In genomic region chr1:34600000-34600399, GRCm38 (mm10) we compare ENCODE assay signal across 22 mouse cellular contexts. TPM values are rescaled to one million over a fixed set of nuclear protein-coding genes. Genes with fewer than 3 reads are reported as not detected.
DNase-seq lines count a peak whose midpoint lies in the region; ATAC-seq lines count a peak whose summit lies in the region.
"Had no signal": no experiment of that assay in that cellular context is flagged by ENCODE, and none has a peak within 500 bp of the region (broad histone marks: within the 10 kb centered on the region; RNA-seq: fewer than 3 reads in every experiment).

No protein-coding gene starts in this region.

- H3K27me3 ChIP-seq in intestine, embryonic 15.5 days (replicated peaks): no peaks in the 10 kb centered on the region
- H3K27me3 ChIP-seq: embryonic facial prominence, embryonic 12.5 days; forebrain, embryonic 13.5 days; forebrain, embryonic 15.5 days had no signal

- 73% methylated on average over 15 of the region's 15 CpGs for WGBS in intestine, embryonic 15.5 days

- no peak overlapping the region for H3K27ac ChIP-seq in intestine, embryonic 15.5 days
- H3K27ac ChIP-seq: embryonic facial prominence, embryonic 10.5 days; embryonic facial prominence, embryonic 12.5 days; forebrain, embryonic 13.5 days; forebrain, embryonic 15.5 days; gastrocnemius, adult 2 months had no signal

- H3K4me2 ChIP-seq in intestine, embryonic 15.5 days (replicated peaks): no peak overlapping the region
- H3K4me2 ChIP-seq: embryonic facial prominence, embryonic 12.5 days; forebrain, embryonic 13.5 days; forebrain, embryonic 15.5 days had no signal

- ATAC-seq in intestine, embryonic 15.5 days: no peak
- ATAC-seq: activated CD4-positive, CD25-positive, alpha-beta regulatory T cell, adult 4 months; forebrain, embryonic 13.5 days; forebrain, embryonic 15.5 days; forebrain, postnatal 0 days had no signal

- H3K9me3 ChIP-seq in intestine, embryonic 15.5 days: no peaks in the 10 kb centered on the region
- H3K9me3 ChIP-seq: embryonic facial prominence, embryonic 10.5 days; embryonic facial prominence, embryonic 12.5 days; forebrain, embryonic 13.5 days; forebrain, embryonic 15.5 days had no signal

- peak; percentile 25 to 45 for DNase-seq in cerebellum, postnatal 10 days
- no peak for DNase-seq in cerebellum, postnatal 4 days (ENCODE audit: low spot score in 2 of 2)
- DNase-seq in cerebellum, postnatal 36 days: peak; percentile 13 to 35
- DNase-seq in cerebellum, adult 18-20 months: no peak
- peak; percentile 32 for DNase-seq in ES-CJ7 (ENCODE audit: low read depth, low spot score)
- no peak for DNase-seq in spleen, postnatal 4 days (ENCODE audit: low spot score in 2 of 2)
- DNase-seq: adrenal gland, adult 8-10 months; adrenal gland, postnatal 14 days; adrenal gland, postnatal 36 days; forebrain, postnatal 0 days; gastrocnemius, adult 2 months had no signal

- H3K4me1 ChIP-seq in intestine, embryonic 15.5 days (replicated peaks): no peaks in the 10 kb centered on the region
- H3K4me1 ChIP-seq: embryonic facial prominence, embryonic 10.5 days; embryonic facial prominence, embryonic 12.5 days; forebrain, embryonic 13.5 days; forebrain, embryonic 15.5 days had no signal

- no peak overlapping the region for H3K4me3 ChIP-seq in intestine, embryonic 15.5 days (replicated peaks)
- H3K4me3 ChIP-seq: embryonic facial prominence, embryonic 10.5 days; embryonic facial prominence, embryonic 12.5 days; forebrain, embryonic 13.5 days; forebrain, embryonic 15.5 days; gastrocnemius, adult 2 months had no signal

- H3K36me3 ChIP-seq in intestine, embryonic 15.5 days: no peaks in the 10 kb centered on the region
- H3K36me3 ChIP-seq: embryonic facial prominence, embryonic 10.5 days; embryonic facial prominence, embryonic 12.5 days had no signal

- no peak overlapping the region for H3K9ac ChIP-seq in intestine, embryonic 15.5 days
- H3K9ac ChIP-seq: embryonic facial prominence, embryonic 12.5 days; forebrain, embryonic 13.5 days; forebrain, embryonic 15.5 days; forebrain, postnatal 0 days had no signal

RNA-seq across cellular contexts. Expression of gene Amer3, which starts 20.5 kb away (rescaled TPM):
- polyA plus RNA-seq in intestine, embryonic 15.5 days (2015; fragmentation: Nextera tagmentation; extraction: Ambion mirVana): 0.68 and 0.92 TPM in 2 replicates
- polyA plus RNA-seq: activated CD4-positive, CD25-positive, alpha-beta regulatory T cell, adult 4 months; C2C12 had no signal

RNA-seq across cellular contexts. Expression of gene Prss40, which starts 39.3 kb away (rescaled TPM):
- polyA plus RNA-seq in intestine, embryonic 15.5 days (2015; fragmentation: Nextera tagmentation; extraction: Ambion mirVana): not detected in 2 replicates
- polyA plus RNA-seq: C2C12; cerebellum, adult 2 months; cortical plate, adult 2 months; embryonic facial prominence, embryonic 10.5 days; embryonic facial prominence, embryonic 12.5 days; embryonic facial prominence, embryonic 14.5 days; forebrain, embryonic 11.5 days; forebrain, embryonic 13.5 days; forebrain, embryonic 15.5 days; forebrain, postnatal 0 days had no signal

Comparison
In these comparisons a context has a peak if more than half of its experiments do, and no peak if none do; other contexts are left out.
1. DNase-seq: peak in cerebellum, postnatal 10 days (2 of 2), cerebellum, postnatal 36 days (2 of 2) and ES-CJ7 (single experiment); none in cerebellum, postnatal 4 days (0 of 2), cerebellum, adult 18-20 months (0 of 2) and spleen, postnatal 4 days (0 of 2).